Mouse (Mus musculus) lung, embryonic 15.5 days (tissue): ENCODE data around the gene Prkci. TPM values are rescaled to one million over a fixed set of nuclear protein-coding genes. Genes with fewer than 3 reads are reported as not detected.

Experiments used
- ATAC-seq: fragments of 200-750 bp; cut with Nextera tagmentation; 2 replicates; pipeline ENCODE4 v1.8.0; 2017; ENCODE audit warnings: moderate number of reproducible peaks, borderline replicate concordance; ENCODE audit not compliant: low FRiP score, low TSS enrichment; ENCODE audit errors: extremely low read depth
- H3K27ac ChIP-seq: fragments of 300-500 bp; sonication (generic); 2 replicates; pipeline ENCODE4 v1.5.1; 2015; ENCODE audit warnings: moderate library complexity, mild to moderate bottlenecking, inconsistent platforms
- H3K27me3 ChIP-seq: fragments of 300-500 bp; sonication (generic); 2 replicates; pipeline ENCODE4 v1.6.1; 2015; ENCODE audit warnings: inconsistent platforms
- H3K36me3 ChIP-seq: fragments of 300-500 bp; sonication (generic); 2 replicates; pipeline ENCODE4 v1.6.1; 2015; ENCODE audit warnings: inconsistent platforms
- H3K4me1 ChIP-seq: fragments of 300-500 bp; sonication (generic); 2 replicates; pipeline ENCODE4 v1.6.1; 2015; ENCODE audit warnings: inconsistent platforms
- H3K4me2 ChIP-seq: fragments of 300-500 bp; sonication (generic); 2 replicates; pipeline ENCODE4 v1.6.1; 2015; ENCODE audit warnings: inconsistent platforms, mild to moderate bottlenecking, moderate library complexity
- H3K4me3 ChIP-seq: fragments of 300-500 bp; sonication (generic); 2 replicates; pipeline ENCODE4 v1.5.1; 2015; ENCODE audit warnings: mild to moderate bottlenecking, inconsistent platforms
- H3K9ac ChIP-seq: fragments of 300-500 bp; sonication (generic); 2 replicates; pipeline ENCODE4 v1.6.1; 2015; ENCODE audit warnings: inconsistent platforms
- H3K9me3 ChIP-seq: fragments of 300-500 bp; sonication (generic); 2 replicates; pipeline ENCODE4 v1.6.1; 2016; ENCODE audit warnings: inconsistent platforms
- WGBS: fragments of 180-500 bp; shearing (Covaris S2); methylation state at CpG from one replicate; pipeline ENCODE4 v1.1.7; 2015; 5-methylcytosine and 5-hydroxymethylcytosine counted together
- polyA plus RNA-seq: library from polyadenylated mRNA; unstranded; fragments of >200 nt; fragmentation: Nextera tagmentation; extraction: Ambion mirVana; gene quantifications from 2 replicates; pipeline ENCODE4 v1.2.1, GENCODE M21; 2015

Gene Prkci
- polyA plus RNA-seq, 1 experiment from 2014 or later: 53.9 TPM

GRCm38 (mm10) chr3:30975102-30975754 is 20.3 kb upstream of the Prkci start:
- WGBS: 47% methylated on average over 9 of the region's 9 CpGs
- no peaks in the 10 kb centered on the region for H3K27me3 ChIP-seq
- peak; percentile 29; the same call in 1 of the 2 replicates for ATAC-seq
- no peak overlapping the region for H3K9ac ChIP-seq
- H3K4me3 ChIP-seq: no peak overlapping the region
- no peaks in the 10 kb centered on the region for H3K9me3 ChIP-seq
- no peak overlapping the region for H3K4me2 ChIP-seq
- H3K27ac ChIP-seq: no peak overlapping the region
- H3K36me3 ChIP-seq: no peaks in the 10 kb centered on the region
- H3K4me1 ChIP-seq: no peaks in the 10 kb centered on the region

DNA sequence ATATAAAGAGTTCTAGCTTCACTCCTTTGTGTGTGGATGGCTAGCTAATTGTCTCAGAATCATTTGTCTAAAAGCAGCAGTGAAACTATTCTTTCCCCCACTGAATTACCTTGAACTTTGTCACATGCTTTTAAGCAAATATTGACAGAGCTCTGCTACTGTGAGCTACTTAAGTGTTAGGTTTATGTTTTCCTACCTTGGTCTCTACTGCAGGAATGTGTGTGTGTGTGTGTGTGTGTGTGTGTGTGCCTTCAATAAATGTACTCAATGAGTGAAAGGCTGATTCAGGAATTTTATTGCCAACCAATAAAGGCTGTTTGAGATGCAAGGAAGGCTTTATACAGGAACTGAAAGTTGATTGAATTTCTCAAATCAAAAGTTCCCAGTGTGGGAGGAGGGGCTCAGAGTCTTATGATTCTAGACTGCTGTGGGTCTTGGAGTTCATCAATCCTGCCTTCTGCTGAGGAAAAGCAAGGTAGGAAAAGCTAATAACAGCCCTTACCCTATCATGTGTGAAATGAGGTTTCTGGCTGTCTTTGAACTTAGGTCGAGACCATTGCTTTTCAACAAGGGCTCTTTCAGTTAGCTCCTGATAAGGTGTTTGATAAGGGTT is 18.4 kb upstream of the Prkci start:
- no peak overlapping the region for H3K9ac ChIP-seq
- no peak overlapping the region for H3K4me3 ChIP-seq
- H3K27me3 ChIP-seq: no peaks in the 10 kb centered on the region
- no peak overlapping the region for H3K4me2 ChIP-seq
- WGBS: 23% methylated on average over 1 of the region's 1 CpGs
- ATAC-seq: peak; percentile 56; the same call in 1 of the 2 replicates
- H3K4me1 ChIP-seq: no peaks in the 10 kb centered on the region
- H3K9me3 ChIP-seq: no peaks in the 10 kb centered on the region
- H3K27ac ChIP-seq: peak overlapping the region; percentile 30
- H3K36me3 ChIP-seq: no peaks in the 10 kb centered on the region

GRCm38 (mm10) chr3:30981616-30982380 is 13.7 kb upstream of the Prkci start:
- WGBS: 56% methylated on average over 5 of the region's 5 CpGs
- ATAC-seq: no peak
- Histone ChIP-seq H3K9me3 (no peaks in the 10 kb centered on the region), H3K4me2 (no peak overlapping the region), H3K36me3 (no peaks in the 10 kb centered on the region), H3K4me3 (no peak overlapping the region), H3K27ac (no peak overlapping the region), H3K27me3 (no peaks in the 10 kb centered on the region), H3K9ac (no peak overlapping the region), H3K4me1 (no peaks in the 10 kb centered on the region)

DNA sequence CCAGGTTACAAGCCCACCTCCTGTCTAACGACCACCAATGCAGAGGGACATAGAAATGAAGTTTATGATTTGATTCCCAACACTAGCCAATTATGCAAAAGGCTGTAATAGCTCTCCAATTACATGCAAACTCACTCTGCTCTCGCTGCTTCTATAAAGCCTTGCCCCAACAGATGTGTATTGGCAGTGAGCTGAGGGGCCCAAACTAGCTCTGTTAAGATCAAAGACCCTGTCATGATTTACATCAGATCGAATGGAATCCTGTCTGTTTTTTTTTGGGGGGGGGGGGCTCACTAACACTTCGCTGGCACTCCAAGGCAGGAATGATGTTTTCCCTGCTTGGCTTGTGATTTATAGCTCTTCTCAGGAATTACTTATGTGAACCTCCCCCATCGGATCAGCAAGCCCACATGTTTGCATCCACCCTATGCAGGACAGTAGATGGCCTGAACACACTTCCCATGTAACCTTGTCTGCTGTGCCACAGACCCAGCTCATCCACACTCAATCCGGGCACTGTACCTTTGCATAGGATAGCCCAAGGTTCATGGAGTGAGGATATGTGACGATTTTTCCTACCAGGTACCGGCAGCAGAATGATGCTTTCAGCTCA is 12.5 kb upstream of the Prkci start:
- no peaks in the 10 kb centered on the region for H3K9me3 ChIP-seq
- H3K27ac ChIP-seq: no peak overlapping the region
- no peaks in the 10 kb centered on the region for H3K36me3 ChIP-seq
- no peak for ATAC-seq
- no peaks in the 10 kb centered on the region for H3K4me1 ChIP-seq
- 46% methylated on average over 8 of the region's 8 CpGs for WGBS
- no peak overlapping the region for H3K9ac ChIP-seq
- H3K4me2 ChIP-seq: no peak overlapping the region
- H3K4me3 ChIP-seq: no peak overlapping the region
- no peaks in the 10 kb centered on the region for H3K27me3 ChIP-seq

GRCm38 (mm10) chr3:30987396-30988318 is 7.9 kb upstream of the Prkci start:
- no peak for ATAC-seq
- 80% methylated on average over 9 of the region's 9 CpGs for WGBS
- no peak overlapping the region for H3K4me2 ChIP-seq
- H3K9me3 ChIP-seq: no peaks in the 10 kb centered on the region
- H3K27me3 ChIP-seq: no peaks in the 10 kb centered on the region
- H3K4me3 ChIP-seq: no peak overlapping the region
- H3K27ac ChIP-seq: no peak overlapping the region
- H3K9ac ChIP-seq: no peak overlapping the region
- no peaks in the 10 kb centered on the region for H3K36me3 ChIP-seq
- no peaks in the 10 kb centered on the region for H3K4me1 ChIP-seq

- Histone ChIP-seq H3K9me3 (no peaks in the 10 kb centered on the region), H3K9ac (no peak overlapping the region), H3K4me3 (no peak overlapping the region), H3K4me1 (peaks cover 2% of the 10 kb centered on the region), H3K36me3 (no peaks in the 10 kb centered on the region), H3K4me2 (no peak overlapping the region), H3K27me3 (no peaks in the 10 kb centered on the region), H3K27ac (no peak overlapping the region)
- ATAC-seq: no peak
- 69% methylated on average over 7 of the region's 7 CpGs for WGBS
Observed at GRCm38 (mm10) chr3:30992161-30992560, 3.4 kb upstream of the Prkci start.

DNA sequence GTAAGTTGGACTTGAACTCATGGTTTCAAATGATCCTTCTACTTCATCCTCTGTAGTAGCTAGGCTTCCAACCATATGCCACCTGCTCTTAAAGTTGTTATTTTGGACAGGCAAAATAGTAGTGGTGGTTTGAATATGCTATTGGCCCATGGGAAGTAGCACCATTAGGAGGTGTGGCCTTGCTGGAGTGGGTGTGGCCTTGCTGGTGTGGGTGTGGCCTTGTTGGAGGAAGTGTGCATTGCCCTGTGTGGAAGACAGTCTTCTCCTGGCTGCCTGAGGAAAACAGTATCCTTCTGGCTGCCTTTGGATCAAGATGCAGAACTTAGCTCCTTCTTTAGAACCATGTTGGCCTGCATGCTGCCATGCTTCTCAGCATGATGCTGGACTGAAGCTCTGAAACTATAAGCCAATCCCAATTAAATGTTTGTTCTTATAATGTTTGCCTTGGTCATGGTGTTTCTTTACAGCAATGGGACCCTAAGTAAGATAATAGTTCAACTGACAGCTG is 2.4 kb upstream of the Prkci start:
- no peak overlapping the region for H3K9ac ChIP-seq
- peaks cover 8% of the 10 kb centered on the region for H3K4me1 ChIP-seq
- H3K4me3 ChIP-seq: no peak overlapping the region
- no peak overlapping the region for H3K27ac ChIP-seq
- H3K27me3 ChIP-seq: no peaks in the 10 kb centered on the region
- H3K36me3 ChIP-seq: no peaks in the 10 kb centered on the region
- no peak for ATAC-seq
- no peak overlapping the region for H3K4me2 ChIP-seq
- no peaks in the 10 kb centered on the region for H3K9me3 ChIP-seq

DNA sequence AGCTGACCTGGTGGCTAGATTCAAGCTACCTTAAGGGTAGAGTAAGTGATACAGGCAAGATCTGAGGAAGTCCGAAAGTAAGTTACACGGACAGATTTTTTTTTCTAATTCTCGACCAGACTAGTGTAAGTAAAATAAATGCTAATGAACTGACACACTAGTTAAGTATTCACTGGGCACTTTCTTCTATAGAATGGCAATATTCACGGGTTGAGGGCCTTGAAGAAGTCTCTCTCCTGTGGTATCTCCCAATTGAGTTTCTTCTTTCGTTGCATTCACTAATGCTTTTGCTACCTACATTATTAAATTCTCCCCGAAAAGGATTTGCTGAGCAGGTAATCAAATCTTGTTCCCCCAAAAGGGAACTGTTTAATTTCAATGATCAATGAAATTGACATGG is 688 bp upstream of the Prkci start:
- 13% methylated on average over 6 of the region's 6 CpGs for WGBS
- no peaks in the 10 kb centered on the region for H3K27me3 ChIP-seq
- peak overlapping the region; percentile 17; the same call in 1 of the 2 replicates for H3K9ac ChIP-seq
- H3K4me3 ChIP-seq: peak overlapping the region; percentile 79
- H3K36me3 ChIP-seq: no peaks in the 10 kb centered on the region
- peak overlapping the region; percentile 59 for H3K4me2 ChIP-seq
- no peak overlapping the region for H3K27ac ChIP-seq
- no peak for ATAC-seq
- H3K9me3 ChIP-seq: no peaks in the 10 kb centered on the region
- H3K4me1 ChIP-seq: peaks cover 14% of the 10 kb centered on the region

GRCm38 (mm10) chr3:30995899-30996687 is 546 bp downstream of the Prkci start:
- WGBS: under 1% methylated on average over 49 of the region's 49 CpGs
- ATAC-seq: no peak; the same call in none of the 2 replicates
- H3K9ac ChIP-seq: peak overlapping the region; percentile 82

DNA sequence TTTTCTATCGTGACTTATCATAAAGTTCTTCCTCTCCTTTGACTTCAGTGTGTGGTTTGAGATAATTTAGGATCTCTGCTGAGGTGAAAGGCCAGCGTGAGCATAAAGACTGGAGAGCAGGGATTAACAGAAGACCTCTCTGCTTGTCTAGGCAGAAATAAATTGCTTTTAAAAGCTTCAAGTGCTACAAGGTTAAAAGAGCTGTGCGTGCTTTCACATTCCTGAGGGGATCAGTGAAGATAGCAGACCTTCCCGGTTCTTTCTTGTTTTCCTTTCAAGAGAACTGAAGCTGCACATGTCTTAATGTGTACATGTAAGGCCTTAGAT is 1.1 kb downstream of the Prkci start:
- H3K27ac ChIP-seq: no peak overlapping the region; the same call in 1 of the 2 replicates
- H3K36me3 ChIP-seq: no peaks in the 10 kb centered on the region
- WGBS: 3% methylated on average over 4 of the region's 4 CpGs
- H3K4me2 ChIP-seq: peak overlapping the region; percentile 59
- peak overlapping the region; percentile 79 for H3K4me3 ChIP-seq
- no peaks in the 10 kb centered on the region for H3K27me3 ChIP-seq
- H3K9ac ChIP-seq: peak overlapping the region; percentile 82
- no peak for ATAC-seq
- H3K4me1 ChIP-seq: peaks cover 25% of the 10 kb centered on the region
- H3K9me3 ChIP-seq: no peaks in the 10 kb centered on the region

More at GRCm38 (mm10) chr3:30995899-30996687, 546 bp downstream of the Prkci start:
- Histone ChIP-seq H3K36me3 (no peaks in the 10 kb centered on the region), H3K27ac (peak overlapping the region; percentile 72), H3K4me1 (peaks cover 23% of the 10 kb centered on the region), H3K9me3 (no peaks in the 10 kb centered on the region), H3K4me3 (peak overlapping the region; percentile 79), H3K4me2 (peak overlapping the region; percentile 59), H3K27me3 (no peaks in the 10 kb centered on the region)
